Mouse (Mus musculus) neural tube, embryonic 12.5 days (tissue): ENCODE measurements around the gene Nubpl. TPM values are rescaled to one million over a fixed set of nuclear protein-coding genes. Genes with fewer than 3 reads are reported as not detected.

Experiments
- ATAC-seq: fragments of 200-750 bp; cut with Nextera tagmentation; 2 replicates; pipeline ENCODE4 v1.8.0; 2017; ENCODE audit warnings: low read depth, mild to moderate bottlenecking, moderate TSS enrichment, moderate library complexity; ENCODE audit not compliant: low FRiP score
- H3K27ac ChIP-seq: fragments of 300-500 bp; sonication (generic); 2 replicates; pipeline ENCODE4 v1.5.1; 2016
- H3K27me3 ChIP-seq: fragments of 300-500 bp; sonication (generic); replicated peaks from 2 replicates; pipeline ENCODE4 v1.6.1; 2016; ENCODE audit warnings: mild to moderate bottlenecking
- H3K36me3 ChIP-seq: fragments of 300-500 bp; sonication (generic); 2 replicates; pipeline ENCODE4 v1.6.1; 2016; ENCODE audit warnings: mild to moderate bottlenecking
- H3K4me1 ChIP-seq: fragments of 300-500 bp; sonication (generic); 2 replicates; pipeline ENCODE4 v1.6.1; 2016
- H3K4me2 ChIP-seq: fragments of 300-500 bp; sonication (generic); replicated peaks from 2 replicates; pipeline ENCODE4 v1.6.1; 2016; ENCODE audit warnings: mild to moderate bottlenecking
- H3K4me3 ChIP-seq: fragments of 300-500 bp; sonication (generic); 2 replicates; pipeline ENCODE4 v1.5.1; 2016
- H3K9ac ChIP-seq: fragments of 300-500 bp; sonication (generic); 2 replicates; pipeline ENCODE4 v1.6.1; 2016; ENCODE audit warnings: mild to moderate bottlenecking
- H3K9me3 ChIP-seq: fragments of 300-500 bp; sonication (generic); 2 replicates; pipeline ENCODE4 v1.6.1; 2016; ENCODE audit warnings: mild to moderate bottlenecking
- WGBS: fragments of 180-500 bp; shearing (Covaris S2); methylation state at CpG from one replicate; pipeline ENCODE4 v1.1.7; 2016; 5-methylcytosine and 5-hydroxymethylcytosine counted together
- polyA plus RNA-seq: library from polyadenylated mRNA; unstranded; fragments of >200 nt; fragmentation: Nextera tagmentation; extraction: Ambion mirVana; gene quantifications from 2 replicates; pipeline ENCODE4 v1.2.1, GENCODE M21; 2016

Nubpl gene
- polyA plus RNA-seq, 1 experiment from 2014 or later: 8.8 TPM

DNA sequence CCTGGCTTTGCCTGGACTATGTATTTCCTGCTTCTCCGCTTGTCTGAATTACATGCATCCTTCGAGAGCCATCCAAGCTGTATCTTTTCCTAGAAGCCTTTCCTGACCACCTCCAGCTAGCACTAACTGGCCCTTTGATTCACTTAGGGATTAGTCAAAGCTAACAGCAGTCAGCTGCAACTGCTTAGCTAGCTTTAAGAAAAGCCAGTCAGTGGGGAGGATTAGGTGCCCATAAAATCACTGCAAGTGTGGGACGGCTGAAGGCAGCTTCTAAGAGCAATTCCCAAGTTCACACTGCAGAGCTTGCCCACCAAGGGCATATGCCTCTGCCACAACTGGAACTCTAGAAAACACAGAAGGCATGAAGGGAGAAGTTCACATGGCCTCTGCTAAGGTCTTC lies 252.7 kb downstream of the Nubpl start:
- H3K4me3 ChIP-seq: no peak overlapping the region
- 58% methylated on average over 3 of the region's 3 CpGs for WGBS
- no peaks in the 10 kb centered on the region for H3K27me3 ChIP-seq
- H3K4me1 ChIP-seq: no peaks in the 10 kb centered on the region
- H3K9ac ChIP-seq: no peak overlapping the region
- ATAC-seq: no peak
- no peak overlapping the region for H3K27ac ChIP-seq
- no peak overlapping the region for H3K4me2 ChIP-seq
- H3K36me3 ChIP-seq: no peaks in the 10 kb centered on the region
- H3K9me3 ChIP-seq: no peaks in the 10 kb centered on the region

DNA sequence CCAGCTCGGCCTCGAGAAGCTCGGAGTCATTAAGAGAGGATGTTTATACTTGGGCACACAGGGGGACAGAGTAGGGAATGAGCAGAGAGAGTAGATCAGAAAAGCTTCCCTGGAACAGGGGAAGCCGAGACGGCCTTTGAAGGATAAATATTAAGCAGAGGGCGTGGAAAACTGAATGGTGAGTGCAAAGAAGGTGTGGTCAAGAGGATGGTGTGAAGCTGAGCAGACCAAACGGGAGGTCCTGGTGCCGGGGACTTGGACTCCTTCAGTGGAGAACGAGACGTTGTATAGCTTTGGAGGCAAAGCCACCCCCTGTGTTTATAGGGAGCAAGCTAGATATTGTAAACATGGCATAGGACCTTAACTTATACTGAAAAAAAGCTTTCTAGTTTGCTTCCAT lies 261.9 kb downstream of the Nubpl start:
- no peak for ATAC-seq
- no peaks in the 10 kb centered on the region for H3K9me3 ChIP-seq
- H3K27ac ChIP-seq: no peak overlapping the region
- no peak overlapping the region for H3K9ac ChIP-seq
- no peaks in the 10 kb centered on the region for H3K27me3 ChIP-seq
- peaks cover 5% of the 10 kb centered on the region; the same call in 1 of the 2 replicates for H3K4me1 ChIP-seq
- 81% methylated on average over 10 of the region's 10 CpGs for WGBS
- no peak overlapping the region for H3K4me2 ChIP-seq
- H3K4me3 ChIP-seq: no peak overlapping the region
- H3K36me3 ChIP-seq: no peaks in the 10 kb centered on the region

DNA sequence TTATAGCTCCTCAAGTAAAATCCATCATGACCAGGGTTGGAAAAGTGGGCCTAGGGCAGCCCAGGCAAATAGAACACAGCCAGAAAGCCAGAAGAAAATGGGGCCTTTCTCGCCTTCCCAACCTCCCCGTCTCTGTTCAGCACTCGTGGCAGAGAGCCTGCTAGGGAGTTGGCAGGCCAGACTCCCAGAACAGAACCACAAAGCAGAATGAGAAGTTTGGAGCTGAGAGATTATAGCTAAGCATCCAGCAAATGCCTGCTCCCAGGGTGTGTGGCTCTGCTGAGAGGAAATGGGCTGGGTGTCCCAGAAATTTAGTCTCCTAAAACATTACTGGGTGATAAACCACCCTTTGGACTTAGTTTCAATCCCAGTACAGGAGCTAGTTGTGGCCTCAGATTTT lies 262.6 kb downstream of the Nubpl start:
- Histone ChIP-seq H3K36me3 (no peaks in the 10 kb centered on the region), H3K9me3 (no peaks in the 10 kb centered on the region), H3K9ac (no peak overlapping the region), H3K4me1 (peaks cover 5% of the 10 kb centered on the region; the same call in 1 of the 2 replicates), H3K4me3 (no peak overlapping the region), H3K4me2 (no peak overlapping the region), H3K27ac (no peak overlapping the region), H3K27me3 (no peaks in the 10 kb centered on the region)
- WGBS: 72% methylated on average over 3 of the region's 3 CpGs
- ATAC-seq: no peak

DNA sequence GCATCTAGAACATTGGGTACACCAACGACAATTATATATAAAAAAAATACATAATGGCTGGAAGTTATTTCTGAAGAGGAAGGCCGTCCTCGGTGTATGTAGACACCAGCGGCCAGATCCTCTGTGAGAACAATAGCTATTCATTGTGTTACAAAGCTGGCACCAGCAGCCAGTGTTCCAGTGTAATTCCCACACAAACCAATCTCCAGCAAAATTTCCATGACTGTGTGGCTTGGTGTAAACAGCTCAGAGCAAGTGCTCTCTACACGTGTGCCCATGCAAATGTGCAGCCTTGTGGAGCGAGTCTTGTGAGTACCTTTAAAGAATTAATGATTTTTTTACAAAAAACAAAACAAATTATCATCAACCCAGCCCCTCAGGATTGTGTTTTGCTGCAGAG lies 263.7 kb downstream of the Nubpl start:
- Histone ChIP-seq H3K4me1 (peaks cover 5% of the 10 kb centered on the region; the same call in 1 of the 2 replicates), H3K27me3 (no peaks in the 10 kb centered on the region), H3K4me3 (no peak overlapping the region), H3K9me3 (no peaks in the 10 kb centered on the region), H3K4me2 (no peak overlapping the region), H3K36me3 (no peaks in the 10 kb centered on the region), H3K9ac (no peak overlapping the region), H3K27ac (no peak overlapping the region)
- WGBS: 48% methylated on average over 6 of the region's 6 CpGs
- no peak for ATAC-seq

Other genes starting within 250 kb of the Nubpl start
- 7.8 and 8.5 TPM in 2 replicates for gene Heatr5a, start 126.4 kb upstream of the Nubpl start, polyA plus RNA-seq
- gene Dtd2, start 91.2 kb upstream of the Nubpl start, polyA plus RNA-seq: 18.9 and 19.7 TPM in 2 replicates
- gene Gpr33, start 69.7 kb upstream of the Nubpl start, polyA plus RNA-seq: not detected in 2 replicates